Mouse (Mus musculus): ENCODE measurements around the gene Add1.
A peak's percentile ranks its signal among the peaks of the same experiment; 100 is the strongest.

Gene Add1

DNA sequence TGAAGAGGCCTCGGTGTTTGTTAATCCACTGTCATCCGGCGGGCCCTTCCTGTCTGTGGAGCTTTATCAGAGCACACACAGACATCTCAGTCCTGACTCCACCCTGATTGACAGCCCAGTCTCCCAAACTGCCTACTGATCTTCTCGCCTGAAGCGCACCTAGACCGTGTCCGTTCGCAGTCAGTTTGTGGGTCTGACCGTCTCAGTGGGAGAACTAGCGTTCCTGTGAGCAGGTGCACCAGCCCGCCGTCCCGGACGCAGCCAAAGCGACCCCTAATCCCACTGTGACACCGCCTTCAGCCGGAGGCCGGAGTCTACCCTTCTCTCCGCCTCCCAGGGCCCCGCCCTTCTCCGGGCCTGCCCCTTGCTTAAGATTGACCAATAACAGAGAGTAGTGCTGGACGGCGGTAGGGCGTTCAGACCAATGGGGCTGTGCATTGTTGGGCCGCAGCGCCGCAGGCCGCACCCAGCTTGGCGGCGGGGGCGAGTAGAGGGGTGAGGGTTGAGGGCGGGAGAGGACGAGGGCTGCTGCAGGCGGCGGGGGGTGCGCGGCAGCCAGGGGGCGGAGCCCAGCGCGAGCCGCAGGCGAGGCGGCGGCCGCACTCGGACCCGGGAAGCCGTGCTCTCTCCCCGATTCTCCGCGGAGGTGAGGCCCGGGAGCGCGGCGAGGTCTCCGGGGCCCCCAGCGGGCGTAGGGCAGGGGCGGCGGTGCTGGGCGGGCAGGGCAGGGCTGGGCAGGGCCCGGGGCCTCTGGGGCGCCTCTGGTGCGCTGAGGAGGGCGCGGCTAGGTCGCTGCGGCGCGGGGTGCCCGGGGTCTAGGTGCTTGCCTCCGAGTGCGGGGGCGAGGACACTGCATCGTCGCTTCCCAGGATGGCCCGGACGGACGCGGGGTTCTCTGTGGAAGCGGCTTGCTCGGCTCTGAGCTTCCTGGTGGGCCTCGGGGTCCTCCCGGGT lies at the start of gene Add1:
Gene Add1, plus strand, starts transcription at position 397 of the 954 bp plus-strand sequence.
- DNase-seq (ENCODE audit: low read depth, low spot score): peak; percentile 96

DNA sequence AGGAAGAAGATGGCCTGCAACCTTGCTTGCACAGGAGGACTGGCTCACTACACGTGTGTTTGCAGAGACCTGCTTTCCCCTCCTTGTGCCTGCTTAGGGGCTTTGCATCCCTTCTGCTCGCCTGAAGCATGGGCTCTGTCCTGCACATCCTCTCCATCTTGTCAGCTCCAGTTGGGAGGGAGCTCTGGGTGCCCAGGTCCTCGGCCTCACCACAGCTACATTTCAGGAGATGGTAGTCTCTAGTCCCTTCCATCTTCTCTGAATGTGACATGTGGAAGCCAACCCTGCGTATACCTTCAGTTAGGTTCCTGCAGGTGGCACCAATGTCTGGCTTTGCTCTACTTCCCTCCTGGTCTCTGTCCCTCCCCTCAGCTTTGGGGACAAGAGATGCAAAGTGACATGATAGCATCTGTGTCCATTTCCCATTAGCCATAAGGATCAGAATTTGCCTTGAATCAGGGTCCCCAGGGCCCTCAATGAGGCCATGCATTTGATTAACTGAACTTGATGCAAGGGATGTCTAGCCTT lies 49.4 kb upstream of the Add1 start:
- no peak for DNase-seq (ENCODE audit: low read depth, low spot score)

DNA sequence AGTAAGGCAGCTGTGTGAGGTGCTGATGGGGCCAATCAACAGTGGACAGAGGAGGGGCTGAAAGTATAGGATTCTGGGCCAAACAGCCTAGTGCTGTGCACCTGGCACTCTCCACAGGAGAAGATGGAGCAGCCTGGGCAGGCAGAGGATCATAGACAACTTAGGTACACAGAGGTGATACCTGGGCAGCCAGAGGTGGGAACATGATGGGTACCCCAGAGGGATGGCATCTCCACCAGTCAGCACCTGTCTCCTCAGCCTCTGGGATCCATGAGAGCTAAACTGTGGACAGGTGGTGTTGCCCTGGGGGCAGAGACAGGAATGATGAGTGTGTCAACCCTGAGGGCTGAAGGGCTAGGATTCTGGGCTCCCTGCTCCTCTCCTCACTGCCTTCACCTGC lies 49.0 kb upstream of the Add1 start:
- DNase-seq (ENCODE audit: low read depth, low spot score): no peak

DNA sequence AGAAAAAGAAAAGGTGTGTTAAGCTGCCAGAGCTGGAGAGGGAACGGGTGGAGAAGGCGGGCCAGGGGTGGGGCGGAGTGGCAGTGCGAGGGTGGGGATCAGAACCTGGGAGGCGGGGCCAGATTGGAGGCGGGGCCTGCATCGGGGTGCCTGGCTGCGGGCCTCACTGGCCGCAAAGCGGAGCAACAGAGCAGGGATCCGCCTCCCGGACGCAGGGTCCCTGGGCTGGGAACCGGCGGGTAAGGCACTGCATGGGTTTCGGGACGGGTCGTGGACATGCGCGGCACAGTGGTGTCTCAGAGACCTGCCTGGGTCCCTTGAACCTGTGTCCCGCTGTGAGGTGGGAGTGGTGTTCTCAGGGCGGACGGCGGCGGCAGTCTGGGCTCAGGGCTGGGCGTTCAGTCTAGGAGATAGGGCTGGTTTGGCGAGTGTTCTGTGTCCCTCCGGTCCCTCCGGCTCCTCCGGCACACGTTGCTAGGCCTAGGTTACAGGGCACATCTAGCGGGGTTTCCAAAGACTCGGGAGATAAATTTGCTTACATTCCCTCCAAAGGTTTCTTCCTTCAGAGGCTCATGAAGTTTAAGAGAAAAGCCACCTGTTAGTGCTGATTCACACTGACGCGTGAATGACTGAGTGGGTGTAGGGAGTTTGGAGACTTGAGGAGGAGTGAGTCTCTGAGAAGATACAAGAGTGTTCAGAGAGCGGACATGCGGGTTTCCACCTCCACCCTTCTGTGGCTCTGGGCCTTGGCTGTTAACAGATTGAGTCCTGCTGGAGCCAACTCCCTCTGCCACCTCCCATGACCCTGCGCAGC lies 47.6 kb upstream of the Add1 start, which contains the start of gene Sh3bp2:
Gene Sh3bp2, plus strand, starts transcription at position 176 of the 814 bp plus-strand sequence.
- DNase-seq (ENCODE audit: low read depth, low spot score): peak; percentile 75

DNA sequence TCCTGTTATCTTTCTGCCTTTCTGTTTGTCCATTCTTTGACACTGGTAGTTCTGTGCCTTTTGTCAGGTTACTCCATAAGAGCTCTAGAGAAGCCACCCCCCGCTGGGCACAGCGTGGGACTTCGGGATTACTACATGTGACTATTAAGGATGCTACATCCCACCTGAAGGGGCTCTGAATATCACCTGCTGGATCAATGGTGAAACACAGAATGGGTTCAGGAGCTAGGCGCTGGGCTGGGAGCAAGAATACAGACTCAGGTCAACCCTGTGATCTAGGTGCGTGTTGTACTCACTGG lies 47.0 kb upstream of the Add1 start:
- DNase-seq (ENCODE audit: low read depth, low spot score): no peak

DNA sequence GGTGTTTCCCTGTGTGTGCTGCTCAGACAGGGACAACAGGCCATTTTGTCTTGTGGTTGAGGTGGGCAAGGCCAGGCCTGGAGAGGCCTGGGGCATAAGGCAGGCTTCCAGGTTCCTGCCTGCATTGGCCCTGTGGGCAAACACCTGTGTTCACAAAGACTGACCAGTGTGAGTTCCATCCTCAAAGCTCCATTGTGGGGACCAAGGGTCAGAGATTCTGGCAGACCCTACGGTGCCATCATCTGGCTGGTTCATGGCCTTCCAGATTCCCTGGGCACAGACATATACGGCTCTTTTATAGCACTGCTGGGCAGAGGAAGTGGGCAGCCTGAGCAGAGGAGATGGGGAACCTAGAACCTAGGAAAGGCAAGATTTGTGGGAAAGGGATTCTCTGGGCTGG lies 46.1 kb upstream of the Add1 start:
- DNase-seq (ENCODE audit: low read depth, low spot score): no peak

DNA sequence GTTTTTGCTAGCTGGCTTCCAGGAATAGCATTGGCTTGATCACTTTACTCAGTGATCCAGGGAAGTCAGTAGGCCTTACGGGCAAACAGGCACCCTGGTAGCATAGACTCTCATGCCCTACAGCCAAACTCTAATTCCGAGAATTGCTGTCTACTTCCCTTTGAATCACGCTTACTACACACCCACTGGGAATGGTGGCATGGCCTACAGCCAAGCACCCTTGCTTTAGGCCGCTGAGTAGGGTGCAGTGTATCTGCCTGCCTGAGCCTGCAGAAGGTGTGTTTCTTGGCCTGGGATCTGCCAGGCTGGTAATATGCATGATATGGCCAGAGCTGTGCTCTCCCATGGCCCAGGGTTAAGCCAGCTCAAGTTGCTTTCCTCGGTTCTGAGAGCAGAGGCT lies 44.7 kb upstream of the Add1 start:
- DNase-seq (ENCODE audit: low read depth, low spot score): no peak

DNA sequence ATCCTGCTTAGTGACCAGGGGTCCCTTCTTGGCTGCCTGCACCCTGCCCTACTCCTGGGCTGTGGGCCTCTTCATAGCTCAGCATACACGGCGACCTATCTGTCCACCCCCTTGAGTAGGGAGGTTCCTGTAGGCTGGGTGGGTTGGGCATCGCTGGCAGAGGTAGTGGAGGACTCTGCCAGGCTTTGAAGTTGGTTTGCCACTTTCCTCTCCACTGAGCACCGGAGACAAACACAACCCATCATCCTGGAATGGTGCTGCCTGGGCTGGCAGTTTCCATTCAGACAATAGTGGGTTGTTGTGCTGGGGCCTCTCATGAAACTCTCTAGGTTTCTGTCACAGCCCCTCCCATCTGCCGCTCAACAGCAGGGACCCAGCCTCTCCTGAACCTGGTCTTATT lies 43.3 kb upstream of the Add1 start:
- DNase-seq (ENCODE audit: low read depth, low spot score): no peak

DNA sequence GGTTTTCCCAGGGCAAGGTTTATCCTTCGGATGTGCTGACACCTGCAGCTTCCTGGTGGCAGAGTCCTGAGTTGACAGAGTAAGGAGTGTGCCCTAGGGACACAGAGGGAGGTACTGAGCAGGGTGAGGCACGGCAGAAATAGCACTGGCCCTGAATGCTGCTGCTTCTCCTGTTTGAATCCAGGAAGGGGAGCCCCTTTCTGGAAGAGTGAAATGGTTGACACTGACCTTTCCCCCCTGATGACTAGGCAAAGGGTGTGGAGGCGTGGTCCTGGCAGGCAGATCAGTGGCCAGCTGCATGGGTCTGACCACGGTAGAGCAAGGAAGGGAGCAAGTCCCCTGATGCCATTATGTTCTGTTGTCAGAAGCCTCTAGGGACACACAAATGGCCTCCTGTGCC lies 42.8 kb upstream of the Add1 start:
- DNase-seq (ENCODE audit: low read depth, low spot score): no peak

DNA sequence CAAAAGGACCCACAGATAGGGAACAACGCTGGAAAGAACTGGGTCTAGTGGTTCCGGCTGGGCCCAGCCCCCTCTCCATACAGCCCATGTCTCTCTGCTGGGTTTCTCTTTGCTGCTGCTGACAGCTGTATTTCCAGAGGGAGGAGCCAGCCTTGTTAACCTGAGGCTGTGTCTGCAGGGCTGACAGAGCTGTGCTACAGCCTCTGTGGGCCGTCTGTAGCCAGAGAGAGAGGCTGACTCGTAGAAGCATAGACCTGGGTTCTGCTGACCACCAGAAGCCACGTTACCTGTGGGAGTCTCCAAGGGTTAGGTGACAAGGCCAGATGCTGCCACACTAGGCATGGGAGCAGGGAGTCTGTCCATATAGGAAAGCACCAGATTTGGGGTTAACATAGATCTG lies 40.4 kb upstream of the Add1 start:
- no peak for DNase-seq (ENCODE audit: low read depth, low spot score)

DNA sequence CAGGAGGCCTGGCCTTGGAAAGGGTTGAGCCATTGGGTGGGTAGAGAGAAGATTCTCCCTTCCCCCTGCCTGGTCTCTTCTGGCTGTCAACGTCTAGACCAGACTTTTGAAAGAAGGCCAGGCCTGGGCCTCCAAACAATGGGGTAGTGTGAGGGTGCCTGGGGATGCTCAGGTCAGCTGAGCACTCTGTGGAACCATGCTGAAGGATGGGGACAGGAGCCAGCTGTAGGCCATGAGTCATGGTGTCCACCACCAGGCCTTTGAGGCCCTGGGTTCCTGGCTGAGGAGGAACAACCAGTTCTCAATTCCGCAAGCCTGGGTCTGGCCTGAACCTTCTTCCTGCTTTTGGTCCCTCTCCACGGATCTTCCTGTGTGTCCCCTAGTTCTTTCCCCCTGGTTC lies 39.6 kb upstream of the Add1 start:
- DNase-seq (ENCODE audit: low read depth, low spot score): peak; percentile 64

DNA sequence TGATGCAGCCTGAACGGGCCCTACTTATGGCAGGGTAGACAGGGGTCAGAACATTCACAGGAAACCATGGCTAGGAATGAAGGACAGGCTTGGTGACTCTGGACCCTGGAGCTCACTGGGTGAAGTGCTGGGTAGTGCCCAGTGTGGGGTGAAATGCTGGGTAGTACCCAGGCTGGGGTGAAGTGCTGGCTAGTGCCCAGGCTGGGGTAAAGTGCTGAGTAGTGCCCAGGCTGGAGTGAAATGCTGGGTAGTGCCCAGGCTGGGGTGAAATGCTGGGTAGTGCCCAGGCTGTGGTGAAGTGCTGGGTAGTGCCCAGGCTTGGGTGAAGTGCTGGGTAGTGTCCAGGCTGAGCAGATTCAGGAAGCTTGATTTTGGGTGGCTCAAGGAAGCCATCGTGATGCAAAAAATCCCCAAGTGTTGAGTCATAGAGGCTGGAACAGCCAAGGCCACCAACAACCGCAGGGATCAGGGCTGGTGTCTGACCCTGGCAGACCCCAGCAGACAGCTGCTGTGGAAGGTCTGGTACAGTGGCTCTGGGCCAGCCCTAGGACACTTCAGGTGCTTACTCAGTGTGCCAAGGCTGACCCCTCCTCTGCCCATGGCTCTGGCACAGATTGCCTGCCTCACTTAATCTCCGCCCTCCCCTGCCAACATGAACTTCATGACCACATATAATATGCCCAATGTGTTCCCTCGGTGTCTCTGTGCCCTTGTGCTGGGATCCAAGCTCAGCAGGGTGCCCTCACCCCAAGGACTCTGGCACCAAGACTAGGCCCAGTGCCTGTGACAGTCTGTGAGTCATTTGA lies 38.5 kb upstream of the Add1 start:
- DNase-seq (ENCODE audit: low read depth, low spot score): no peak

DNA sequence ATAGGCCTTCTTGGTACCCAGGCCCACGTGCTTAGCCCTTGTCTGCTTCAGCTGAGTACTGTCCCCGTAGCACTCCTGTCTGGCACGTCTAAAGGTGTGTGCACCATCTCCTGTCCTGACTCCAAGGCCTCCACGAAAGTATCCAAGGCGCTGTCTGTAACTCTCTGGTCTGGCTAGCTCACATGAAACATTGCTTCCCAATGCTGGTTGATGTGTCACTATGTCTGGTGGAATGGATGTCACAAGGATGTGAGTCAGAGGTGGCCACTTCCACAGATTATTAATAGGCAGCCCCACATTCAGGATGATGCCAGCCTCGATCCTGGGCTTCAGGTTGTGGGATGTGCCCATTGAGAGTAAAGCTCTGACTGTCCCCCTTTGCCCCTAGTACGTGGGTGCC lies 37.6 kb upstream of the Add1 start:
- no peak for DNase-seq (ENCODE audit: low read depth, low spot score)

DNA sequence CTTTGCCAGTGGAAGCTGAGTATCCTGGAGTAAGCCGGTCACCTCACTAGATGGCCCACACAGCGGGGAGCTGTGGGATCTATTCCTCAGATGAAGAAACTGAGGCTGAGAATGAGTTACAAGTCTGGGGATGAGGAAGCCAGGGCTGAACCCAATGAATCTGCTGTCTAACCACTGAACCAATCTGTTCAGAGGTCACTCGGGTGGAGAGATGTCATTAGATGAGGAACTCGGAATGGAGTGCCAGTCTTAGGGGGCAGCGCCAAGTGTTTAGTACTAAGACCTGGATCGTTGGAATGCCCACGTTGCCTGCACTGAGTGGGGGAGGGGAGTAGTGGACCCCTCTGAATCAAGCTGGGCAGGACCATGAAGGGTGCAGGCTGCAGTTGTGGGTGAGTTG lies 35.4 kb upstream of the Add1 start:
- DNase-seq (ENCODE audit: low read depth, low spot score): no peak

DNA sequence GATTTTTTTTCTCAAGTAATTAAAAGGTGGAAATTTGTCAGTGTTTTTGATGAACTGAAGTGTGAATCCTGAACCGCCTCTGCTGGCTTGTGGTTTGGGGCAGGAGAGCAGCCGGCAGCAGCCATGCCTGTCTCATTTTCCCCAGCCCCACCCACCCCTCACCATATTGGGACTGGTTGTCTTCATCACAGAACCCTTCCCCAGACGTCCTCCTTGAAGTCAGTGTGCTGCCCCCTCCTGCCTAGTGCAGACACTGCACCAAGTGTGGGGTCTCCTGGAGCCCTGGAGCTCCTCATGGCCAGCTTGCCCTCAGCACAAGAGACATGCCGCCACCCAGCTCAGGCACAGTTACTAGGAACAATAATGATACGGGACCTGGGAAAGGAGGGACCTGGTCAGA lies 34.9 kb upstream of the Add1 start:
- DNase-seq (ENCODE audit: low read depth, low spot score): no peak

DNA sequence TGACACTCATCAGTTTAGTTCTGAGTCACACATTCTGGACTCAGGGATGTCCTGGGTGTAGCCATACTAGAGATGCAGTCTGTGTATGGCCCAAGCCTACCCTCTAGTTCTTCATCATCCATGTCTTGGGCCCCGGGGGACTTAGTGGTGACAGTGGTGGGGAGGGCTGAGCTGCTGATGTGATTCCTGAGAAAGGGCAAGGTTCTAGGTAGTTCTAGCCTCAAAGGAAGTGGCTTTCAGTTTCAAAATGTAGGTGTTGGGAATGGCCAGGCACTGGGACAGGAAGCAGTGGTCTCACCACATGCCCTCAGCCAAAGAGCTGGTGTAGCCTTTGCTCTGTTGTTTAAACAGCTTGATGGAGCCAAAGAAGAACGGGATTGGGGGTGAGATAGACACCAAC lies 34.3 kb upstream of the Add1 start:
- DNase-seq (ENCODE audit: low read depth, low spot score): no peak

DNA sequence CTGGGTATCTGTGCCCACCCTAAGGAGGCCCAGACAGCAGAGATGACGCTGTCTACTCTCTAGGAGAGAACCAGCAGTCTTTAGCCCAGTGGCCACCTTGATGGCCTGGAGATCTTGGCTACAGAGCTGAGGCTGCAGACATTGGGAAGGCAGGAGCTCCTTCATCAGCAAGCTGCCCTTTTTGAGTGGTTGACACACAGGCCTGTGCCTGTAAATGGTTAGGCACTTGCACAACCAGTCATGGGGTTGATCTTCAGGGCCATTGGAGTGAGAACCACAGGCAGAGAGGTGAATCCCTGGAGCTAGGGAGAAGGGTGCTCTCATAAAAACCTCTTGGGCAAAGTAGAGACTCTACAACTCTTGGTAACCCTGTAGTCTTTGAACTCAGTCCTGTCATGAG lies 31.3 kb upstream of the Add1 start:
- DNase-seq (ENCODE audit: low read depth, low spot score): no peak

DNA sequence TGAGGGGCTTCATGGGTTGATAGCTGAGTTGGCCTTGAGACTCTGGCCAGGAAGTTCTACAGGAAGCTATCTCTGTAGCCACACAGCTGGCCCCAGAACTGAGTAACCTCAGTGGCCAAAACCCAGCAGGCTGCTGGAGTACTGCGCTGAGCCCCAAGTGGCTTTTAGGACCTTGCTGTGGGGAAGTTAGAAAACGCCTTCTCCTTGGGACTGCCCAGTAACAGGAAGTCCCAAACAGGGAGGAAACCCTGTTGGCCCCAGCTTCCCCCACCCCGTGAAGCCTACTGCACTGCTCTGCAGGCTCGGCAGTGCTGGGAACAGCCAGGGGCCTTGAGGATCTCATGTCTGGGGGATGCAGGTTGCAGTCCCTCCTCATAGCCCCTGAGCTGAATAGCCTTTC lies 30.4 kb upstream of the Add1 start:
- DNase-seq (ENCODE audit: low read depth, low spot score): no peak

DNA sequence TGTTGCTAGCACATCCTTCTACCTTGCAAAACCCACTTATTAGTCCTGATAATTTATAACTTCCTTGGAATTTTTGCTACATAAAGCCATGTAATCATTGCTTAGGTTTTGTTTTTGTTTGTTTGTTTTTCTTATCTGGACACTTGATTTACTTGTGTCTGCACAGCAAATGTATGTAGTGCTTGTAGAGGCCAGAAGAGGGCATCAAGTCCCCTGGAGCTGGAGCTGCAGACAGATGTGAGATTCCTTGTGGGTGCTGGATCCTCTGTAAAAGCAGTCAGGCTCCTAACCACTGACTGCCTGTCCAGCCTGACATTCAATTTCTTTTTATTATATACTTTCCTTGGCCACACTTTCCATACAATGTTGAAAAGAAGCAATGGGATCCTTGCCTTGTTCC lies 26.1 kb upstream of the Add1 start:
- no peak for DNase-seq (ENCODE audit: low read depth, low spot score)

DNA sequence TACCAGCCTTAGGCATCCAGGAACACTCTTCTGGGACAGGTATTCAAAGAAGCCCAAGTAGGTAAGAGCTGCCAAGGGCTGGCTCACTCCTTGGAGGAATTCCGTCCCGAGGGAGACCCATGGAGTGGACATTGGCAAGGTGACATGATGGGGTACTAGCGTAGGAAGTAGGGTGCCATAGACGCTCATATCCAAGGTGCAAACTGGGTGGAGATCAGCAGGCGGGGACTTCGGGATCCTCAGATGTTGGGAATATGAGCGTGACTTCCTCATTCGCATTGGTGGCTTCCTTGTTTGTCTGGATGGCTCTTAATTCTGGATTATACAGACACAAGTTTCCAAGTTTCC lies 24.4 kb upstream of the Add1 start:
- DNase-seq (ENCODE audit: low read depth, low spot score): no peak

DNA sequence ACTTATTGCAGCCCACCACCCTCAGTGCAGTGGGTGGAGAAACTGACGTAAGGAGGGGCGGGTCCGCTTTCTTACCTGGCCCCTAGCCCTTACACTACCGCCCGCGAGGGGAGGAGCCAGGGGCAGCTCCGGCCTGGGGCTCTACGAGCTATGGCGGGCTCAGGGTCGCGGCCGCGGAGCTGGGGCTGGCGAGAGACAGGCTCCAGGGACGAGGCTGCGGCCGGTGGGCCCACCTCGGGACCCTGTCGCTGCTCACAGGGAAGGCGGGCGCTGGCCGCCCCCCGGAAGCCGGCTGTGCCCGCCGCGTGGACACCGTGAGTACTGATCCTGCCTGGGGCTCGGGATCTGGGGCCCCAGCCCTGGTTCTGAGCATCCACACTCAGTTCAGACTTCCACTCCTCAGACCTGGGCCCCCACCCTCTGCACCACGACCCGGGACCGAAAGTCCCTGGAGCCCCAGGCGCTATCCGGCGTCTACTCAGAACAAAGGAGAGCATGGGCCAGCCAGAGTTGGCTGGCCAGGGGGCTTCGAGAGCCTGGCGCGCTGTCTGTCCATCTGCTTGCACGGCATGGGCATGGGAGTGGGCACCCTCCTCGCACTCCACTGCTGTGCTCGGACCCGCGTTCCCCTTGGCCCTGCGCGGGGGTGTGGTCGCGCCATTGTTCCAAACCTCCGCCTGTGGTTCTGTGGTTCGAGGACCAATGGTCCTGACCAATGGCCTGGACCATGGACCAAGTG lies 23.8 kb upstream of the Add1 start:
- no peak for DNase-seq (ENCODE audit: low read depth, low spot score)

Data from telencephalon, adult 2 months (tissue).